Mouse (Mus musculus) E14TG2a.4 (cell line): ENCODE measurements at regions not wholly inside any gene's neighbourhood (a gene's known extent, or its start where the extent isn't known, plus 50 kb on each side); places are given as distances from the start of the nearest gene placed in this dataset.

Source experiments
- CTCF ChIP-seq: conservative IDR thresholded peaks from 2 replicates; pipeline ENCODE4 v1.5.1; 2014; ENCODE audit warnings: low read length
- POU5F1 ChIP-seq: IDR thresholded peaks from 2 replicates; pipeline ENCODE4 v1.6.1; 2014; ENCODE audit warnings: low read length, borderline replicate concordance

- no peak for TF ChIP-seq CTCF
- no peak for TF ChIP-seq POU5F1
These were observed 589.8 kb upstream of the Zeb2 start for GRCm38 (mm10) chr2:45707026-45707425.
